Mouse (Mus musculus) CH12.LX (cell line): Measurements from ENCODE around the gene Apobr. TPM values are rescaled to one million over a fixed set of nuclear protein-coding genes. Genes with fewer than 3 reads are reported as not detected.

ENCODE experiments used
- DNase-seq: peaks from one replicate; pipeline ENCODE4 v3.0.0-alpha.2; 2013; ENCODE audit errors: extremely low read depth
- H3K27ac ChIP-seq: 2 replicates; pipeline ENCODE4 v1.5.1; 2012; ENCODE audit warnings: low read depth, mild to moderate bottlenecking, control low read depth, moderate library complexity; ENCODE audit not compliant: insufficient read depth
- H3K27me3 ChIP-seq: replicated peaks from 2 replicates; pipeline ENCODE3; 2012; ENCODE audit warnings: inconsistent platforms
- H3K36me3 ChIP-seq, 2 experiments: replicated peaks in 1 of 2; 2 replicates each; pipeline versions ENCODE3 to v1.6.1; 2012; ENCODE audit warnings: inconsistent platforms in 1 of 2, low read length in 1 of 2, mild to moderate bottlenecking in 1 of 2, mixed read lengths in 1 of 2, moderate library complexity in 1 of 2; ENCODE audit not compliant: control insufficient read depth in 1 of 2, insufficient read depth in 1 of 2
- H3K4me1 ChIP-seq, 2 experiments: 2 replicates each; pipeline ENCODE4 v1.6.1; 2012; ENCODE audit warnings: inconsistent platforms in 1 of 2, moderate library complexity in 1 of 2; ENCODE audit not compliant: insufficient read depth in 2 of 2, control insufficient read depth in 1 of 2
- H3K4me2 ChIP-seq: 2 replicates; pipeline ENCODE4 v1.6.1; 2012; ENCODE audit warnings: low read depth, mild to moderate bottlenecking, control low read depth; ENCODE audit not compliant: poor library complexity, insufficient read depth, severe bottlenecking
- H3K4me3 ChIP-seq, 3 experiments: fragments of 150-350 bp in 1 of 3; sonication (generic) in 1 of 3; replicated peaks in 1 of 3; 2 replicates each; pipeline versions ENCODE3 to v1.5.1; 2011 to 2012; ENCODE audit warnings: low read depth in 2 of 3, low read length in 2 of 3, mild to moderate bottlenecking in 2 of 3, moderate library complexity in 2 of 3, control low read depth in 1 of 3, improper control_type of control experiment in 1 of 3, inconsistent platforms in 1 of 3, mixed read lengths in 1 of 3; ENCODE audit not compliant: poor library complexity in 1 of 3
- H3K79me2 ChIP-seq: replicated peaks from 2 replicates; pipeline ENCODE4 v1.6.1; 2012; ENCODE audit warnings: mild to moderate bottlenecking, moderate library complexity; ENCODE audit not compliant: control insufficient read depth, poor library complexity, insufficient read depth, severe bottlenecking; ENCODE audit errors: extremely low read depth
- H3K9ac ChIP-seq: 2 replicates; pipeline ENCODE4 v1.6.1; 2012; ENCODE audit warnings: low read depth, mild to moderate bottlenecking, control low read depth, moderate library complexity; ENCODE audit not compliant: insufficient read depth
- H3K9me3 ChIP-seq: replicated peaks from 2 replicates; pipeline ENCODE3; 2012; ENCODE audit warnings: low read length, inconsistent platforms, mixed read lengths
- CHD1 ChIP-seq: IDR thresholded peaks from 2 replicates; pipeline ENCODE4 v1.6.1; 2012; ENCODE audit warnings: low read depth, low read length, improper control_type of control experiment, inconsistent platforms
- CHD2 ChIP-seq: IDR thresholded peaks from 2 replicates; pipeline ENCODE4 v1.6.1; 2011; ENCODE audit warnings: low read length, improper control_type of control experiment
- CTCF ChIP-seq, 2 experiments: IDR thresholded peaks in 1 of 2; conservative IDR thresholded peaks in 1 of 2; 2 replicates each; pipeline ENCODE4 v1.5.1; 2011 to 2012; ENCODE audit warnings: low read depth in 2 of 2, low read length in 2 of 2, improper control_type of control experiment in 1 of 2, inconsistent platforms in 1 of 2, mild to moderate bottlenecking in 1 of 2, moderate library complexity in 1 of 2
- ETS1 ChIP-seq: conservative IDR thresholded peaks from 2 replicates; pipeline ENCODE4 v1.6.1; 2012; ENCODE audit warnings: low read depth, mild to moderate bottlenecking, inconsistent platforms, low read length, improper control_type of control experiment, moderate library complexity
- IRF4 ChIP-seq: IDR thresholded peaks from 2 replicates; pipeline ENCODE4 v1.6.1; 2014; ENCODE audit warnings: low read depth, mild to moderate bottlenecking, inconsistent platforms, low read length, improper control_type of control experiment
- JUN ChIP-seq: IDR thresholded peaks from 2 replicates; pipeline ENCODE4 v1.6.1; 2011; ENCODE audit warnings: low read depth, mild to moderate bottlenecking, low read length, improper control_type of control experiment, moderate library complexity; ENCODE audit not compliant: insufficient read depth
- MAFK ChIP-seq: IDR thresholded peaks from 2 replicates; pipeline ENCODE4 v1.6.1; 2011; ENCODE audit warnings: low read length, improper control_type of control experiment; ENCODE audit not compliant: insufficient replicate concordance
- MAZ ChIP-seq: IDR thresholded peaks from 2 replicates; pipeline ENCODE4 v1.6.1; 2012; ENCODE audit warnings: low read depth, mild to moderate bottlenecking, inconsistent platforms, low read length, improper control_type of control experiment, moderate library complexity
- MEF2A ChIP-seq: IDR thresholded peaks from 2 replicates; pipeline ENCODE4 v1.6.1; 2014; ENCODE audit warnings: low read depth, mild to moderate bottlenecking, inconsistent platforms, low read length, improper control_type of control experiment, borderline replicate concordance
- MYC ChIP-seq: IDR thresholded peaks from 2 replicates; pipeline ENCODE4 v1.6.1; 2011; ENCODE audit warnings: low read depth, mild to moderate bottlenecking, improper control_type of control experiment, low read length
- NRF1 ChIP-seq: IDR thresholded peaks from 2 replicates; pipeline ENCODE4 v1.6.1; 2014; ENCODE audit warnings: low read depth, mild to moderate bottlenecking, inconsistent platforms, low read length, improper control_type of control experiment, moderate library complexity
- RAD21 ChIP-seq: IDR thresholded peaks from 2 replicates; pipeline ENCODE4 v1.6.1; 2011; ENCODE audit warnings: low read depth, mild to moderate bottlenecking, low read length, improper control_type of control experiment, moderate library complexity
- SIN3A ChIP-seq: IDR thresholded peaks from 2 replicates; pipeline ENCODE4 v1.6.1; 2012; ENCODE audit warnings: low read length, improper control_type of control experiment, inconsistent platforms
- SMC3 ChIP-seq: IDR thresholded peaks from 2 replicates; pipeline ENCODE4 v1.6.1; 2011; ENCODE audit warnings: low read depth, low read length, improper control_type of control experiment
- TCF12 ChIP-seq: IDR thresholded peaks from 2 replicates; pipeline ENCODE4 v1.6.1; 2014; ENCODE audit warnings: low read depth, mild to moderate bottlenecking, inconsistent platforms, low read length, improper control_type of control experiment
- USF1 ChIP-seq: IDR thresholded peaks from 2 replicates; pipeline ENCODE4 v1.6.1; 2014; ENCODE audit warnings: low read depth, mild to moderate bottlenecking, inconsistent platforms, low read length, improper control_type of control experiment
- USF2 ChIP-seq: conservative IDR thresholded peaks from 2 replicates; pipeline ENCODE4 v1.6.1; 2011; ENCODE audit warnings: low read depth, low read length, improper control_type of control experiment
- dilution Hi-C: fragments of 300-500 bp; cut with MboI; formaldehyde crosslinking; loops from 2 replicates; pipeline ENCODE4 v1.14.3; 2020; ENCODE audit warnings: low sequenced_read_pairs; ENCODE audit not compliant: extremely low pct_unique_long_range_greater_than_20kb, extremely low pct_ligation_motif_present
- in situ Hi-C: fragments of 300-500 bp; cut with MboI; formaldehyde crosslinking; loops from 3 replicates; pipeline ENCODE4 v1.14.3; 2019; ENCODE audit warnings: low sequenced_read_pairs, low pct_ligation_motif_present, low pct_unique_long_range_greater_than_20kb, mixed read lengths
- polyA plus RNA-seq: library from polyadenylated mRNA; unstranded; fragments of >175 nt; gene quantifications from 2 replicates; pipeline ENCODE4 v1.2.1, GENCODE M21; 2012; ENCODE audit warnings: low read depth; ENCODE audit not compliant: insufficient read length
- total RNA-seq, 2 experiments: library from RNA; depleted of rRNA; stranded (reverse); fragments of 300-350 nt in 1 of 2; fragments of >200 nt in 1 of 2; gene quantifications; 2 replicates each; pipeline ENCODE4 v1.2.3; 2012 to 2014

Gene Apobr
- total and polyA plus RNA-seq, 3 experiments, result 1.5 to 9.7 (median 1.8) TPM

DNA sequence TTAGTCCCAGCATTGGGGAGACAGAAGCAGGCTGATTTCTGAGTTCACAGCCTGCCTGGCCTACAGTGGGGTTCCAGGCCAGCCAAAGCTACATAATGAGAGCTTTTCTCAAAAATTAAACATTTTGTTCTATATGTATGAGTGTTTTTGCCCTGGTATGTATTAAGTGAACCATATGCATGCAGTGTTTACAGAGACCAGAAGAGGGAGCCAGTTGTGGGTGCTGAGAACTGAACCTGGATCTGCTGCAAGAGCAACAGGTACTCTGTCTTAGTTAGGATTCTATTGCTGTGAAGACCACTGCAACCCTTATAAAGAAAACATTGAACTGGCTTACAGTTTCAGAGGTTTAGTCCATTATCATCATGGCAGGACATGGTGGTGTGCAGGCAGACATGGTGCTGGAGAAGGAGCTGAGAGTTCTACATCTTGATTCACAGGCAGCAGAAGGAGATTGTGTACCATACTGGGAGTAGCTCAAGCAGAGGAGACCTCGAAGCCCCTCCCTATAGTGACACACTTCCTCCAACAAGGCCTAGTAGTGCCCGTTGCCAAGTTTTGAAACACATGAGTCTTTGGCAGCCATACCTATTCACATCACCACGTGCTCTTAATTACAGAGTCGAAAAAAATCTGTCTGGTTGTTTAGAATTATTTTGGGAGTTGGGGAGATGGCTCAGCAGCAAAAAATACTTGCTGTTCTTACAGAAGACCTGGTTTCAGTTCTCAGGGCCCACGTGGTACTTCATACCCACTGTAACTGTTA is 46.7 kb upstream of the Apobr start:
- no peaks in the 10 kb centered on the region for H3K27me3 ChIP-seq
- TF ChIP-seq RAD21 (peak; percentile 52), MYC (peak; percentile 11; the same call in 1 of the 2 replicates), JUN (no peak), SMC3 (peak; percentile 74), CTCF (conservative IDR thresholded peaks at IDR 0.05 in 1 of 2, IDR thresholded peaks at IDR 0.05 in 1 of 2; ENCODE audit: low read depth in 2 of 2, low read length in 2 of 2) (peak; percentile 74 to 79), CHD2 (no peak), SIN3A (no peak), TCF12 (no peak)
- TF ChIP-seq, all 38 proteins: peak for 4
- in situ Hi-C loops, result no loop called here
- peak; percentile 51 for DNase-seq
- peaks cover 0 to 9% of the 10 kb centered on the region in 2 experiments; a peak in 2 of 4 replicates for H3K4me1 ChIP-seq
- H3K9ac ChIP-seq, result no peak overlapping the region
- no peaks in the 10 kb centered on the region for H3K79me2 ChIP-seq
- H3K36me3 ChIP-seq, result peaks cover 0 to 12% of the 10 kb centered on the region in 2 experiments
- no peak overlapping the region for H3K27ac ChIP-seq
- H3K9me3 ChIP-seq, result no peaks in the 10 kb centered on the region
- dilution Hi-C loops, result no loop called here
- H3K4me3 ChIP-seq, result no peak overlapping the region
- no peak overlapping the region for H3K4me2 ChIP-seq

DNA sequence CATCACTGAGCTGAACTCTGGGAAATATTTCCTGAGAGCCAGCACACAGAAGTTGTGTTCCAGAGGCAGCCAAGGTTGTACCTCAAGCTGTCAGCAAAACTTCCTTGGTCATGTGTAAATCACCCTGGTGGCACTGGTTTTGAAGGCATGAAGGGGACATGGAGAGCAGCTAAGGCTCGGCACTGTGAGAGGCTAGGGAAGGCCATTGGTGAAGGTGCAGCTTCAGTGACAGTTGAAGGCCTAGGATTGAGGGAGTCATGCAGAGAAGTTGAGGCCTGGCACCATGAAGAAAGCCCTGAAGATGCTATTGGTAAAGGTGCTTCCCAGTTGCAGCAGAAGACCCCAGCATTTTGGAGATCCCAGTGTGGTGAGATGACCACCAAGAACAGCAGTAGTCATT is 43.1 kb upstream of the Apobr start:
- TF ChIP-seq CTCF (conservative IDR thresholded peaks at IDR 0.05 in 1 of 2, IDR thresholded peaks at IDR 0.05 in 1 of 2; ENCODE audit: low read depth in 2 of 2, low read length in 2 of 2), result no peak
- no peak for TF ChIP-seq NRF1
- TF ChIP-seq CHD1, result no peak
- TF ChIP-seq MAZ, result no peak
- no peak for TF ChIP-seq TCF12
- TF ChIP-seq MYC, result no peak
- no peak for TF ChIP-seq USF1
- no peak for TF ChIP-seq USF2
- TF ChIP-seq MAFK, result no peak
- no peak for TF ChIP-seq IRF4
- no peak for TF ChIP-seq ETS1
- TF ChIP-seq MEF2A, result no peak
- TF ChIP-seq, all 38 proteins: peak for 0
- Histone ChIP-seq H3K4me3 (no peak overlapping the region), H3K79me2 (no peaks in the 10 kb centered on the region), H3K27me3 (no peaks in the 10 kb centered on the region), H3K9me3 (no peaks in the 10 kb centered on the region), H3K27ac (no peak overlapping the region), H3K36me3 (peaks cover 22 to 49% of the 10 kb centered on the region in 2 experiments), H3K4me2 (no peak overlapping the region), H3K9ac (no peak overlapping the region), H3K4me1 (no peaks in the 10 kb centered on the region)
- dilution Hi-C loops (no loop called here), in situ Hi-C loops (no loop called here)
- DNase-seq, result no peak
